Mouse (Mus musculus) thymus, postnatal 10 days (tissue): ENCODE data around the gene Phxr2.
"Not testable (repeated sequence)": the region's sequence is repeated elsewhere in the genome, so short reads cannot be mapped to it uniquely, and the experiment has no call there.

Experiments used
- DNase-seq, 2 experiments: peaks; one replicate each; pipeline ENCODE4 v3.0.0; 2021; ENCODE audit warnings: low spot score in 2 of 2

Phxr2 gene

DNA sequence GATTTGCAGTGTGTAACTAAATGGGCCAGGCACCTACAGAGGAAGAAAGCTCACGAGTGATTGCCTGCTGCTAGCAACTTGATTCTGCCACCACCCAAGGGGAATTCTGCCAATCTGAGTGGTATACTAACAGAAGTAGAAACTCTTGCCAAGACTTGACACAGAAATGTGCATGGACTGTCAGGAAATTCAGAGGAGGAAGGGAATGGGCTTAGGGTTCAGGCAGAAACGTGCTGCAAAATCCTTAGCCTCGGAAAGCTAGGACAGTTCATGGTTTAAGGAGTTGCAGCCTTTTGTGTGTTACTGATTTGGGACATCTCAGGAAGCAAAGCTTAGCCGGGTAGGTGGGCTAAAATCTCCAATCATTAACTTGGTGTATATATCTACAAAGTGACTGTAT lies at the start of gene Phxr2:
TSS of gene Phxr2 (minus strand) at position 101 of the 400 bp plus-strand sequence.
- DNase-seq = no peak

DNA sequence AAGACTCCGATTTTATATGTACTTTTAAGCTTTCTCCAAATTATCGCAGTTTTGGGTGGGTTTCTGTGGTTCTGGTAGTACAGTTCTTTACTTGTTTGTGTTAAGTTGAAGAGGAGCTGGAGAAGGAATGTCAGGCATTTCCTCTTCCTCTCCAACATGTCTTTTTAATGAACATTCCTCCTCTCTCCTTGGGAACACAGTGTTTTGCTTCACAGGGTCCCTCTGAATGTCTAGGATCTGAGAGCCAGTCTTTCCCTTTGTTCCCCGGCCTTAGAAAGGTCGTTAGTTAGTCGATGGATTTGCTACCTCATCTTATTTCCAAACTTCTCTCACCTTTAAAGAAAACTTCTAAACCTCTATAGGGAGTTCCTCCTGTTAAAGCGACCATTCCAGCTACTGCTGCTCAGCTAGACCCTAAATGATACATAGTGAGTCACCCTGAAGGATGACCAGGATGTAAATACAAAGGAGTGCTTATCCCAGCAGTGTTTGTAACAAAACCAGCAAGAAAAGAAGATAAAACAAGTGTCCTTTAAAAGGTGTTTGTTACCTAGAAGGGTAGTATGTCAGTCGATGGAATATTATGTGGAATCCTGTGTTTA lies 46.9 kb upstream of the Phxr2 start:
- DNase-seq = no peak

DNA sequence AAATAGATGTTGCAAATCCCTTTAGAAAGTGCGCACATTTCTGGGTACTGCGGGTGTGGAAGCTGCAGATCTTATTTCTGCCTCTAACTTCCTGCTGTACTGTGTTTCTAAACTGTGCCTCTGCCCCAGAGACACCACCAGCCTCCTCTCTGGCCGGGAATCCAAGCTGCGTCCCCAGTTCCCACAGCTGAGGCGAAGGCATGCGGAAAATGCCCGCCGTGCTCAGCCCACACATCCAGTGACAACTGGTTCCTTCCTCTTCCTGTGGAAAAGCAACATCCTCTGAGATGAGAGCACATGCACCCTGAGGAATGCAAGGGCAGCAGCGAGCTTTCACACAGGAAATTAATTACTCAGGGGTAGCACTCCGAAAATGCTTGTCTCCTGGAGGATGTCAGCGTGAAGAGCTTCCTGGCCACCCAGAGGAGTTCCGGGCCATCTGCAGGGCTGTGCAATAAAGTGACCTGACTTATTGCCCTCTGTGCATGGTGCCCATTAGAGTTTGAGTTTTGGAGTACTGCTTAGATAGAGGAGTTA lies 45.9 kb upstream of the Phxr2 start:
- peak in 1 of 2 experiments; percentile 36 for DNase-seq

DNA sequence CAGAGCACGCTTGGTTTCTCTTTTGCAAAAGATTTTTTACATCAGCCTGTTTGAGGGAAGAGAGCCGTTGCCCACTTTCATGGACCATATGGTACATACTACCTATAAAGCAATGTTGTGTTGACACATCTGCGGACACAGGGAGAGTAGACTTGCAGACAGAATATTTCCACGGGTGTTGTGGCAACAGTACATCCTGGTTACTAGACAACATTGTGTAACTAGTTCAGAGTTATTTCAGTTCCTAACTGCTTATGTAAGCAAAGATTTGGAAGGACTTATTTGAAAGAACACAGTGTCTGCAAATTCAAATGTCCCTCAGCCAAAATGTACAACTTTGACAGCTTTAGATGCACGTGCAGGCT lies 43.6 kb upstream of the Phxr2 start:
- DNase-seq = no peak

DNA sequence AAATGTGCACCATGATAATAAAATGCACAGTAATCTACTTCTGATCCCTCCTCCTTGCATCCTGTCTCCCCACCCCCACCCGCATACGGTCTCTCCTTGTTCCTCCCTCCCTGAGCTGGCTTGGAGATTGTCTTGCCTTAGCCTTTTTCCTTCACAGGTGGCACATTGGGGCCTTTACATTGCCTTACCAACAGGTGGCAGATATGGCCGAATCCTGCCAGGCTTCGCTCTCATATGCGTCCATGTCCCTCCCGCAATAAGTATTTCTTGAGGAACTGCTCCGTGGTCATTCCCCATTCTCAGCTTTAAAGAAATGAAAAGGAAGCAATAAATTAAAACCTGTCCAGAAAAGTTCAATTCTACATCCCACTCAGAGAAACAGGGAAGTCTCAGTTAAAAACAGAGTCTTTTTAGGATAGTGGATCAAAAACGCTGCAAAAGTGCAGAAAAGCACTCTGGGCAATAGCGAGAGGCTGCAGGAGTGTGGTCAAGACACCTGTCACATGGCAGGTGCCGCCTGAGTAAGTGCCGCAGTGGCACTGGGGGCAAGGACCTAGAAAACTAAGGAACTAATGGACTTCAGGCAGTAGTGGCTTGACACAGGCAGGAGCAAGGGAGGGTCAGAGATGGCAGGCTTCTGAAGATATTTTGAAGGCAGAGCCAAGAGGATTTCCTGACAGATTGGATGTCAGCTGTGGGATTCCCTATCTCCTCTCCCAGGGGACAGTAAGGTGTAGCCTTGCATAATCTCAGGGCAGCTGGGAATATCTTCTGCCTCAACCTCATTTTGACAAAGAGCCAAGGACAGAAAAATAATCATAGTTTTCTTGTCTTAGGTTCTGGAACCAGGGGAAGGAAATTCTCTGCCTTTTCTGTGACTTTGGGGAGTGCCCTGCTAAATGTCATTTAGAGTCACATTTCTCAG lies 43.0 kb upstream of the Phxr2 start:
- peak; percentile 34 to 55 for DNase-seq

DNA sequence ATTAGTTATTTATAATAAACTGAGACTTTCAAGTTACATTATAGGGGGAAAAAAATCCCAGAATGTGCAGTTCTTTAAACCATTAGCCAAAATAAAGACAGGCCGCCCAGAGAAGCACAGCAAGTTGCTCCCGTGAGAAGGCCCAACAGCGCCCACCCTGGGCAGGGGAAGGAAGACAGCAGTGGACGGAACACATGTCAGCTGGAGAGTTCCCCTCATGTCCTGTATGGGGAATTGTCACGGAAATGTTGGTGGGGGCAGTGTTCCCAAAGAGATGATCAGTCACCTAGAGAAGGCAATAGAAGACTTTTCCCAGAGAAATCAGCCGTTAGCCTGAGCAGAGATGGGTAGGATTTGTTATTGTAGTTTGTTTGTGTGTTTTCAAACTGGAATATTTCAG lies 42.3 kb upstream of the Phxr2 start:
- no peak for DNase-seq

DNA sequence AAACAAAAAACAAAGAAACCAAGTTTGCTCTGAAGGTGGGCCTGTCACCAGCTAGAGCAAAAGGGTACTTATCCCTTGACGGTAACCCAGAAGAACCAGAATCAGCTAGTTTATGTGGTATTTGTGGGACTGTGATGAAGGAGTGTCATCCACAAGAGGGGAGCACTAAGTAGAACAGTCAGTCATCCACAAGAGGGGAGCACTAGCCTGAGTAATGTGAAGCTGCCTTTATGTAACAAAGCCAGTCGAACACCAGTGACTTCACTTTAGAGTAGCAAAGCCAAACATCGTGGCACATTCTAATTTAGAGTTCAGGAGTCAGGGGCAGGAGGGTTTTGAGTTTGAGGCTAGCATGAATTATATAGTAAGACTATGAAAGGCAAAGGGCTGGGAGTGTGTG lies 40.3 kb upstream of the Phxr2 start:
- no peak for DNase-seq

DNA sequence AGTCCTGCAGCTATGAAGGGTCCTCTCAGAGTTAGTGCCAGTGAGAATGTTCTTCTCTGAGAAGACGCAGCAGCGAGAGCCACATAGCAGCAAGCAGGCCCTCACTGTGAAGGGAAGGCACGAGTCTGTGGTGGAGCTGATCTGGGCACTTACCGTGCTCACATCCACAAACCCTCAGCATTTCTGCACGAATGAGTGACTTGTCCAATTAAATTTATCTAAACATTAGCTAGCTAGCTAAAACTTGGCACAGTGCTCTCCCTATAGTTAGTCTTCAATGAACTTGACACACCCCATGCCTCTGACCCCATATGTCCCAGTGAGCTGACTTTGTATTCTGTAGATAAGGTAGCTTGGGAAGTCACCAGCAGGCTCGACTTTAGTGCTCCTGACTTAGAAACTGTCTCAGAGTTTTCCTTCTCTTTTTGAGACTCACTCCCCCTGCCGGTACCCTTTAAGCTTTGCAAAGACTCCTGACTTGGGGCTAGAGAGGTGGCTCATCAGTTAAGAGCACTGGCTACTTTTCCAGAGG lies 39.7 kb upstream of the Phxr2 start:
- no peak for DNase-seq

DNA sequence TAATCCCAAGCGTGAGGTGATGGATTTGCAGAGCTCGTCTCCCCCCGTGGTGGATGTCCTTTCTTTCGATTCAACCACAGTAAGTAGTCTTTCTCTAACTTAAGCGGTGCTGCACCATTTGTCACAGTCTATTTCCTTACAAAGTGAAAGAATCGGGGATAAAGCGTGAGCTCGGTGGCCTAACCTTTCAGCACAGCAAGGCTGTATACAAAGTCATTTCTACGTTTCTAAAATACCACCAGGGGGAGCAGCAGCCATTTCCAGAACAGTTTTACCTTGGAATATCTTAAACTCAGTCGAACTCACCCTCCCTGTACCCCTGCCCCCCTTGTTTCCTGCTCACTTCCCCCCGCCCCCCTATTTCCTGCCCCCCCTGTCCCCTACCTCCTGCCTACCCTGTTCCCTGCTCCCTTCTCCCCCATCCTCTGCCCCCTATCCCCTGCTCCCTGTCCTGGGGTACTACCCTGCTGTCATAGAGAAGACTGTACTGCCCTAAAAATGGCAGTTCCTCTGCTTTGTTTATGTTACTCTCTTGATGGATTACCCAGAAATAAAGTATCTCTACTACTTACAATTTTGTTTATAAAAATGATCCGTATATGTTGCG lies 38.8 kb upstream of the Phxr2 start:
- DNase-seq = peak in 1 of 2 experiments; percentile 66

DNA sequence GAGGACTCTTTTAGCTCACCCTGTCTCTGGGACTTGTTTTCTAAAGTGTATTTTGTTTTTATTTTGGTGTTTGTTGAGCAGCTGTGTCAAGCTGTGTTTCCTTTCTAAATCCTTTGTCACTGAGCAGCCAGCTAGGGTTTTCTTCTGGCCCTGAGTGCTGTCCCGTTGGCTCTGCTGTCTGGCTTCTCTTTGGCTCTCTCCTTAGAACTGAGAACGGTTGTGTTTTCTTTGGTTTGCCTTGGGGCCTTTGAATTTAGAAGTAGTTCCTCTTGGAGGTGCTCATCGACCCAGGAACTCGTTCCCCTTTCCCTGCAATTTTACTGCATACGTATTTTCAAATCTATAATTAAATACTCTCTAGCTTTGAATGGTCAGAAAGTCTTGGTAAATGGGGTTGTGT lies 36.9 kb upstream of the Phxr2 start:
- no peak for DNase-seq

DNA sequence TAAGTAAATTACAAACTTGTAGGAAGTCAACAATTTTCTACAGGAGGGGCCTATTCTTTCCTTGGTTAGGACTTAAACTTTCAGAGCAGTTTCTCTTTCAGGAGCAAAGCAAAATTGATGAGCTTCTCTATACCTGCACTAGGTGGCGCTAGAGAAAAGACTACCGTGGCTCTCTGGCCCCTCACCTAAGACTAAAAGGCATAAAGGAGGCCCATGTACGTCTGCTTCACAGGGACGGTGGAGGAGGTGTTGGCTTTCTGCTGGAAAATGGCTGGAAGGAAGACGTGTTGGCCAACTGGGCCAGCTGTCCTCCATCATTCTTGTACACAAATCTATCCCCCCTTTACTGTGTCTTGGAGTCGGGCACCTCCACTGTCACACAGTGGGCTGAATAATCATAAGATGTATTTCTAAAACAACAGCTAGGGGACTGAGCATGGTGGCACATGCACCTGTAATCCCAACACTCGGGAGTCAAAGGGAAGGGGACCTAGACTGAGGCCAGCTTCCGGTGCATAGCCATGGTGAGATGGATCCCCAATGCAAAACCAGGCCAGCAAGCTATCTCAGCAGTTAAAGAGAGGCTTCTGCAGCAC lies 36.0 kb upstream of the Phxr2 start:
- peak in 1 of 2 experiments; percentile 70 for DNase-seq

DNA sequence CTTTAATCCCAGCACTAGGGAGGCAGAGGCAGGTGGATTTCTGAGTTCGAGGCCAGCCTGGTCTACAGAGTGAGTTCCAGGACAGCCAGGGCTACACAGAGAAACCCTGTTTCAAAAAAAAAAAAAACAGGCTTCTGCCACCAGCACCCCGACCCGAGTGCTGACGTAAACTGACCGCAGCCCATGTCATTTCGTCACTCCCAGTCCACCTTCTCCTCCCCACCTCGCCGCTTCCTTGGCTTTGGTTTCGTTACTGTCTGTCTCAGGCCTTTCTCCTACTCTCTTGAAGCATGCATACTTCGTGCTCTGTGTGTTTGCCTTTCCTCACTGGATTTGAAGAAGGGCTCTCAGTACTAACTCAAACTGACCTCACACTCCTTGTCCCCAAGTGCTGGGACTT lies 31.6 kb upstream of the Phxr2 start:
- DNase-seq = not testable (repeated sequence)

DNA sequence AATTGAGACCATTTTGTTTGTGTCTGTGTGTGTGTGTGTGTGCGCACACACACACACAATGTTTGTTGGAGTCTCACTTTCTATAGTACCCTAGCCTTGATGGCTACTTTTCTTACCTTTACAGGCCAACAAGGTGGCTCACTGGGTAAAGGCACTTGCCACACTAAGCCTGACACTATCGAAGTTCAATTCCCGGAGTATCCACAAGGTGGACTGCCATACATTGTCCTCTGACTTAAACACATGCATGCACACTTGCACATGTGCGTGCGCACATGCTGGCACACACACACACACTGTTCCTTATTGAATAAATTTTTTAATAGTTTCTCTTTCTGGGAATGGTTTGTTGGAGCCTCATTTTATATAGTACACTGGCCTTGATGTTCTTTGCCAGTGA lies 30.7 kb upstream of the Phxr2 start:
- DNase-seq = no peak

DNA sequence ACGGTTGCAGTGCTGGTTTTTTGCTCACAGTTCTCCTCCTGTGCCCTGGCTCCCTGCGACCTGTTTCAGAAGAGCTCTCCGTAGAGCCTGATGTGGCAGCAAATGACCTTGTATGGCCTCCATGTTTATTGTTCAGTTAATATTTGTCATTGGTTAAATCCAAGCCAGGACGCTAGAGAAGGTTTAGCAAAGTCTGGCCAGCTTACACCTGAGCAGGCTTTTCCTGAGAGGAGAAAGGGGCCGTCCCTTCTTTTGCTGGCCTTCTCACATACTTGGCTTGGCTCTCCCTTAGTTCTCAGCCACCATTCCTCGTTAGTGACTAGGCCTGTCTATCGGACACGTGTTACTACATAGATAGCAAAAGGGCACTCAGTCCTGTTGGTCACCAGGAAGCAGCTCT lies 28.5 kb upstream of the Phxr2 start:
- DNase-seq = no peak

DNA sequence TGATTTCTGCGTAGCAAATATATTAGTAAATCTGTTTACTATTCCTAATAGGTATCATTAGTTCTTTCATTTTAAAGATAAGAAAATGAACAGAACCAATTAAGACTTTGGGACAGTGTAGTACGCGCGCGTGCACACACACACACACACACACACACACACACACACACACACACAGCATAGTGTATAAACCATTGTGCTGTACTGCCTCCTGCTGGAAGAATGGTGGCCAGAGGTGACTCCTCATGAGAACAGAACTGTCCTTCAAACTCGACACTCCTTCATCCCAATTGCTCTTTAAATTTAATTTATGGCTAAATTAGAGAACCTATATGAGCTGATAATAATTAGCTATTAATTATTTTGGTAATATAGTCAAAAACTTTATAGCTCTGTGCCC lies 25.9 kb upstream of the Phxr2 start:
- peak; percentile 49 to 77 for DNase-seq

DNA sequence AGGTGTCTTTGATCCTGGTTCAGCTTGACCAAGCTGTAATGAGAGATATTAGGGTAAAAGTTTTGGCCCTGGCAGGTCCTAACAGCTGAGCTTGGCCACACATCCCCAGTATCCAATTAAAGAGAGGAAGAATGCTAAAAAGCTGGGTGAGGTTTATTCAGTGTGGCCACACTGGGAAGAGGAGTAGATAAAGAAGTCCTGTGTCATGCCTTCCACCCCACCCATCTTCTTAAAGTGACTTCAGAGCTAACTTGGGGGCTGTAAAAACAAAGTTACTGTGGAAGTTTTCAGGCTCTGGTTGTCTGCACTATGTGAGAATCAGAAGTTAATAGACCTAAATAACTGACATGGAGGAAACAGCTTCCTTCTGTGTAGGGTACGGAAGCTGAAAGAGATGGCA lies 25.5 kb upstream of the Phxr2 start:
- no peak for DNase-seq

DNA sequence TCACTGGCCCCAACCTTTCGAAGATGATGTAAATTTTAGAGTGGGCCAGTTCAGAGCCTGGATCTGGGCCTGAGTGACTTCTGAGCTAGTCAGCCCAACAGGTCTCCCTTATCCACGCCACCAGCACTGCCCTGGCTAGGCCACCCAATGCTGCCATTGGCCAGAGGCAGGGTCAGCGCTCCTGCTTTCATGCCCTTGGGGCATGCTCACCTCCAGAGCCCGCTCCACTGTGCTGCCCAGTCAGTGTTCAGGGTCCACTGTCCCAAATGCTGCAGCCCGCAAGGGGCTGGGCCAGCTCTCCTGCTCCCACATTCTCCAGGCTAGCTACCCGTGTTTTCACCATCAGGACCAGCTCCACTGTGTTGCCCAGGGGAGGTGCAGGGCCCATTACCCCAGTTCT lies 23.9 kb upstream of the Phxr2 start:
- no peak for DNase-seq

DNA sequence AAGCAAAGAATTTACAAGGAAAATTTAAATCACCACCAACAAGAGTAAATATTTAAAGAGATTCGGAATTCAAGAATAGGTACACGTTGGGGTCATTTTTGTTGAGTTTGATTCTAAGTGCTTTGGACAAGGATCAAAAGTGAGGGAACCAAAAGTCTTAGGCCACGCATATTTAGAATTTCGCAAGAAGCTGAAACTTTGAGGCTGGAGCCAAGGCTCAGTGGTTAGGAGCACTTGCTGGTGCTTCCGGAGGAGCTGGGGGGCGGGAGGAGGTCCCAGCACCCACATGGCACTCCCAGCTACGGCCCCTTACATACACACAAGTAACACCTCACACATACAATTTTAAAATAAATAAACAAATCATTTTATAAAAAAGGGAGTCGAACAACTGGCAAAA lies 20.5 kb upstream of the Phxr2 start:
- no peak for DNase-seq

DNA sequence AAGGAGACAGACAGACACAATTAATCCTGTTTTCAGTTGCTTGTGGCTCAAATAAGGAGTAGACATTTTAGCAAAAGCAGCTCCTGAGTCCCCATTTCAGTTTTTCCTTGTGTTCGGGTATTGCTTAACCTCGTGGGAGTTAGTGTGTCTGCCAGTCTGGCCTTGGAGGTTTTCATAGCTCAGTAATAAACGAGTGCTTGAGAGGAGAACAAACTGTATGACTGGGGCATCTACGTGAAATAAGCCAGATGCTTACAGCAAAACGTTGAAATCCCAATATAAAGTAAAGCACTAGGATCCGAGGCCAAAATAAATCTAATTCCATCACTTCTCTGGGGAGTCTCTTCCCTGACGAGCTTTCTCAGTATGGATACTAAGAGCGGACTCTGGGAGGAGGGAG lies 19.5 kb upstream of the Phxr2 start:
- DNase-seq = no peak

DNA sequence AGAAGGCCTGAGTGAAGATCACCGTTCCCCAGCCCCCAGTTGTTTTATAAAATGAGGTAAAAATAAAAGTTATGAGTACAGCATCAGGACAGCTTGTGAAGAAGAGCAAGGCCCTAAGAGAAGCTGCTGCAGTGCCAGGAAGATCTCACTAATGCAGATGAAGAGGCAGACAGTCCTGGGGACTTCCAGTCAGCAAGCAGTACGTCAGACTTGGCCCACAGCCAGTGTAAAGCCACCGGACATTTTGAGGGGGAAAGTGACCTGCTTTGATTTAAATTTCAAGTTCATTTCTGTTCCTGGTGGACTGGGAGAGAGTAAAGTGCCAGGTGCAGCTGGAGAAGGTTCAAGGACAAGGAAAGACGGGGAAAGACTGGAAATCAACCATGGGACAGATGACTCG lies 10.2 kb upstream of the Phxr2 start:
- DNase-seq = no peak

DNA sequence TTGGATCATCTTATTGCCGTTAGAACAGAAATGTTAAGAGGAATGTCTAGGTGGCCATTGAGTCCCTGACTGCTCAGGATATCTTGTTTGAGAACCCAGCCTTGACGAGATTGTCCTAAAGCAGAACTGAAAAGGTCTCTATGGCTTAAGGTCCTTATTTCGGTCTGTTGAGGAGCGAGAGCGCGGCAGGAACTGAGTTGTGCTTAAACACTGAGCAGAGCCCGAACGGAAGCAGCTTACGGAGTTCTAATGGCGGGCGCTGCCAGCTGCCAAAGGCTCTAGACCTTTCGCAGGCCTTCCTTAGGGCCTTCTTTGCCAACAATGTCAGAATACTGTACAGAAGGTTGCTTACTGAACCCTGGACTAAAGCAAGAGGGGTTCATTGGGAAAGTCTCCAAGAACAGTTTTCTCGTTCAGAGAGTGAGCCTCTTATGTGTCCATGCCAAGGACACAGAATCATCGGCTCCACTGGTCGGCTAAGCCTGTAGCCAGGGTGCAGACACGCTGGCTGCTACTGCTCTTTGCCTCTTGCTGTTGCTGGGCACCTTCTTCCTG lies 7.3 kb upstream of the Phxr2 start:
- DNase-seq = no peak
